Mouse (Mus musculus) urinary bladder, postnatal 10 days (tissue): Measurements from ENCODE around the gene Atp6v0c.
"Not testable (repeated sequence)": the region's sequence is repeated elsewhere in the genome, so short reads cannot be mapped to it uniquely, and the experiment has no call there.

Experiments used
- DNase-seq: peaks from one replicate; pipeline ENCODE4 v3.0.0; 2022; ENCODE audit warnings: low spot score

Gene Atp6v0c

DNA sequence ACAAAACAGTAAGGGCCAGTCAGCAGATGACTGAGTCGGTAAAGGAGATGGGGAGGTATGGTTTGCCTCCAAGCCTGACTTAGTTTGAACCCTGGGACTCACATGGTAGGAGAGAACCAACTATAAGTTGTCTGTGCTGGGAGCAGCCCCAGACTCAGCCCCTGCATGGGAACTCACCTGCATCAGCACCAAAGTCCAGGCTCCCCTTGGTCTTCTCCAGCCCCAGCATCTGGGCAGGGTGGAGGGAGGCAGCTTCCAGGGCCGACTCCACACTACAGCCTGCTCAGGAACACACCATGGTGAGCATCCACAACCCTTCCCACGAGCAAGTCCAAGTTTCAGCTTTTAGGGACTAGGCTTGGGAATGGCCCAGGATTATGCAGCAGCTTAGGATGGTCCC, 13.1 kb downstream of the Atp6v0c start:
- no peak for DNase-seq

DNA sequence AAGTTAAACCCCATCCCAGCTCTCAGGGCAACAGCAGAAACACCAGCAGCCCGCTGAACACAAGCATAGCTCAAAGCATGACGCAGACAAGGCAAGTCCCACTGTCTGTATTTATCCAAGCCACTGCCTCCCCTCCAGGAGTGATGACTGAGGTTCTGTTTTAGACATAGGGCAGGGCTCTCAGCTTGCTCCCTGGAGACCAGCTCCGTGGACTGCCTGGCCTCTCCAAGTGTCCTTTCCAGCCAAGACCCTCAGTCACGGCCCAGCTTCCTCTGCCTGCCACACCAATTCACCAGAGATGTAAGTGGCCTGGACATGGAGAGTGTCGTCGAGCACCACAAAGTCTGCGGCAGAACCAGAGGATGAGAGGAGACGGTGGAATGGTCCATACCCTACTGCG, 13.8 kb downstream of the Atp6v0c start:
- no peak for DNase-seq

DNA sequence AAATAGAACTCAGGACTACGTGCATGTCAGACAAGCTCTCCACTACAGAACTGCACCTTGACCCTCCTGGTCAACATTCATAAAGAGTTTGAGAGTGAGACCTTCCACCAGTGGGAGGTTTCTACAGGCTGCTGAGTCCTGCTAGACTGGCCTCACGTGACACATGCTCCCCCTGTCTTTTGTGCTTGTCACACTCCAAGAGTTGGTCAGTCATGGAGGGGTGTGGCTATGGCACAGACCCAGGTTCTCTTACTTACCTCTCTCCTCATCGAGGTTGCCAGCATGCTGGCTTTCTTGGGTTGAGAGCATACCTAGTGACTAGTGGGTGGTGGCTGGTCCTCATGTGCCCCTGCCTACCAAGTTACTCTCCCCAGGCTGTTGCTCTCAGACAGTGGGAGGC, 15.0 kb downstream of the Atp6v0c start:
- no peak for DNase-seq

DNA sequence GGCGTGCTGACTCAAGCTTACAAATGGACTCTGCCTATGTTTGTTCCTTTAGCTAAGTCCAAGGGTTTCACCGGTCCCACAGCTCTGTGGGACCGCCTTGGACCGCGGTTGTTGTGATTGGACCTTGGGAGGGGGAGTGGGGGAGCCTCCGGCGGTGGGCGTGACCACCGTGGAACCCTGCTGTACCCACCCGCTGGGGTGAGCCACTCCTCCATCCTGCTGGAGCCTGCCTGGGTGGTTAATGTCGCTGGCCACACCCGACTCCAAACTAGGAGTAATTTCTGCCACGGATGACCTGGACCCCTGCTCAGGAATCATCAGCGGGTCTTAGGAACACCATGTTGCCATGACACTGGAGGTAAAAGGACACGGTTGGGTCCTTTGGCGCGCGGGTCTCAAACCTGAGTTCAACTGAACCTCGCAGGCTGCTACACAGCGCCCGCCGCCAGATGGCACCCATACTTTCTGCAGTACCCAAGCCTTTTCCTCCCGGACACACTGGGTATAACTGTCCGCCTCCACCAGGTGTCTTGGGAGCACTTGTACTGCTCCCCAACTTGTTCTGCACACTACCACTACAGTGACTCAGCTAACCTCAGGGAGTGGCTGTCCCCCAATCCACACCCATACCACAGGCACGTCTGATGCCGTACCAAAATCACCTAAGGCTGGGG, 17.5 kb downstream of the Atp6v0c start:
- peak; percentile 51 for DNase-seq

DNA sequence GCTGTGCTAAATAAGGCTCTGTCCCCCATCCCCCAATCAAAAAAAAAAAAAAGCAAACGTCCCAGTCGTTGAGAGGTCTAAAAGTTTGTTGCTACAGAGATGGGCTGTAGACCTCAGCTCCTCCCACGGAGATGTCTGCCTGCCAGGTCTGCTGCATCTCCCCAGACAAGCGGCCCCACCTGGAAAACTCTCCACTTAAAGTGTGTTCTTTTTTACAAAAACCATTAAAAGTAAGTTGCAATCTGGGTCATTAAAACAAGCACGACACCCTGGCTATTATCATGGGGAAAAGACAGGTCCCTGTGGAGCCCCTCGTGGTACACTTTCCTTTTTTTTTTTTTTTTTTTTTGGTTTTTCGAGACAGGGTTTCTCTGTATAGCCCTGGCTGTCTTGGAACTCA, 18.1 kb downstream of the Atp6v0c start:
- no peak for DNase-seq

DNA sequence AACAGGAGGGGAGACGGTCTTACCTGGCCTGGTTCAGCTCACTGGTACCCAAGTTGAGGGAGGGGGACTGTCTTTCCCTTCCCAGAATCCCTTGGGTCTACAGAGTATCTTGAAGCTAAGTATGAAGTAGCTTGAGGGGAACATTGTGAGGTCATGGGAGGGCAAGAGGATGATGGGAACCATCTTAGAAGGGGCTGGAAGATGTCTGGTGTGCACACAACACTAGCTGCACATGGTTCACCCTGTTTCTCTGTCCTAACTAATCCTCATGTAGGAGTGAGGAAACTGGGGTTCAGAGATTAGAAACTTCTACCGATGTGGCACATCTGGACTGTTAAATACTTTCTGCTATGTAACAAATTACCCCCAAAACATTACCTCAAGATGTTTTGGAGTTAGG, 18.7 kb downstream of the Atp6v0c start, which contains the start of gene Pdpk1:
Gene Pdpk1 (minus strand): TSS at position 101 of the 400 bp plus-strand sequence.
- no peak for DNase-seq

DNA sequence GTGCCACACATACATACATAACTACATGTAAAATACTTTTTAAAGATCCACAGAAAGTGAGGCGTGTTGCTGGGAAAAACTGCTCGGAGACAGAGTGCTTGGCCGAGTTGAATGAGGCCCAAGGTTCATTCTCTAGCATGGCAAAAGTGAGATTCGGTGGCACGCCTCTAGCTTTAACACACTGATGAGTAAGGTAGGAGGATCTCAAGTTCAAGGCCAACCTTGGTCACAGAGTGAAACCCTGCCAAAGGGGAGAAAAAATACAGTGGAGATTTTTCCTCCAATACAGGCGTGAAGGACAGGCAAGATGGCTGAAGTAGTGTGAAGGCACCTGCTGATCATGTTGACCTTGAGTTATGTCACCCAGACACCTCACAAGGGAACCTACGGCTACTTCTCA, 20.1 kb downstream of the Atp6v0c start:
- DNase-seq, result no peak

DNA sequence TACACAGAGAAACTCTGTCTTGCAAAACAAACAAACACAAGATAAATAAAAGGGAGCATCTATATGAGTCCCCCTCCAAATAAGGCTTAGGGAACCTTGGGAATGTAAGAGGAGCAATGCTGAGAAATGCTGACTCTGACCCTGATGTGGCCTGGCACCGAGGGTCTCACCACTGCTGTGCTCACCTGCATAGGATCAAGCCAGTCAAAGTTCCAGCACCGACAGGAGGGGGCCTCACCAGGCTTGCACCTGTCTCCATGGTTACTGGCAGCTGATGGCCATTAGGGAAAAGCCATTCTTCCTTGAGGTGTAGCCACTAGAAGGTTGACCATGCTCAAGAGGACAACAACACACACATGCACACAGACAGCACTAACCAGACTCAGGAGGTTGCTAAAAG, 26.6 kb downstream of the Atp6v0c start:
- DNase-seq, result no peak

DNA sequence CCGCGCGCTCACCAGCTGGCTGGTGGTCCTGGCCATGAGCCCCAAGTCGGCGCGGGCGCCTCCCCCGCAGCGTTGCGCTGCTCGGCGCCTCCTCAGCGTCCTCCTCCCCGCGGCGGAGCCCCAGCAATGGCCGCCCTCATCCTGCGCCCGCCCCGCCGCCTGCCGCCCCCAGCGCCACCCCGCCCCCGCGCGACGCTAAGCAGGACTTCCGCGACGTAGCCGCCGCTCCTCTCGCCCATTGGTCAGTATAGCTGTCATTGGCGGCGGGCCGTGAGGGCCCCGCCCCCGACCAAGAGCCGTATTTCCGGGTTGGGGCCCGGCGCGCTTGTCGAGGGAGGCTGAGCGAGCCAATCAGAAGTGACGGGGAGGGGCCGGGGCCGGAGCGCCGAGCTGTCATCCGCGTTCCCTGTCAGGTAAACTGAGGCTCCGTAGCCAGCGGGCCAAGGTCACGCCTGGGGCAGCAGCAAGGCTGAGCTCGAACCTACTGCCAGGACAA, 28.0 kb downstream of the Atp6v0c start:
- peak; percentile 91 for DNase-seq

DNA sequence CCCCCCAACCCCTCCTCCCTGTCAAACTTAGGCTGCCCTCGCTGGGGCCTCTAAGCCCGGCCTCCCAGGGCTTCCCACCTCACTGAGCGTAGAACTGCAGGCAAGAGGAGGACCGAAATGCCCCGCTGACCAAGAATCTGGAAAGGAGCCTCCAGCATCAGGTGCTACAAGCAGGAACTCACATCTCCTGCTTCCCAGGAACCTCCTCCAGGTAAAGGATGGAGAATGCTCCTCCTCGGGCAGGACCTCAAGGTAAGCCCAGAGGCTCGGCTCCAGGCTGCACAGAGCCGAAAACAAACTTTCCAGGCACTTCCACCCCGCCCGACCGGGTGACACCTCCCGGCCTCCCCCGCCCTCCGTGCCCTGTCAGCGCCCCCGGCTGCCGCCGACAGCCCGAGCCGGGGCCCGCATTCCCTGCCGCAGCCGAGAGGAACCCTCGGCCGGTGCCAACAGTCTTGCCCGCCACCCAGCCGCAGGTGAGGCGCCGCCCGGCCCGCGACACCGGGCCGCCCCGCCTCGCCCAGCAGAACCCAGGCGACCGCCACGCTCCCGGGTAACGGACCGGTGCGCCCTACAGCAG, 28.6 kb downstream of the Atp6v0c start:
- DNase-seq, result no peak

DNA sequence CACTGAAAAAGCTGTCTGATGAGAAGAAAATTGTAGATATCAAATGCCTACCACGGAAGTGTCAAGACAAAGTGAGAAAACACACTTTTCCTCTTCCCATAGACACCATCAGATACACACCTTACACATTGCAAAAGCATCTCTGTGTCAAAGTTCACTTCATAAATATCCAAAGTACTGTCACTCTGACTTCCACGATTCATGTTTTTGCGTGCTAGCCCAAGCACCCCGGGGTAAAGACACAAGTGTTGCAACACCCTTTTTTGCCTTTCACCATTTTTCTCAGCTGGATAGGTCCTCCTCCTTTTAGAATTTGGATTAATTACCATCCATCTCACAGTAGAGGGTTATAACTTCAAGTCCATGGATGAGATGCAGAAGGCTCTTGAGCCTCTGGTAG, 29.5 kb downstream of the Atp6v0c start:
- DNase-seq, result no peak

DNA sequence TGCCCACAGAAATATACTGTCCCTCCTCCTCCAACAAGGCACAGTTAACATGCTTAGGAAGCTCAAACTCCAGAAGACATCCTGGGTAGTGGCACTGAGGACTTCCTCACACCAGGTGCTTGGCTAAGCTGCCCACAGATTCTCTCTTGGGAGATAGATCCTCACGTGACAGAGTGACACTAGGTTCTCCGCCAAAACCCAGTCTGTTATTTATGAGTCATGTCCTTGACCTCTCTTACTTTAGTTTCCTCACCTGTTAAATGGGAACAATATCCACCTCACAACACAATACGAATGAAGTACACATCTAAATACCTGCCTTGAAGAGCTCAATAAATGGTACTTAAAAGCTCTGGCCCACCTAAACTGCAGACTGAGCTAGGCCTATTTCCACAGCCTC, 30.2 kb downstream of the Atp6v0c start:
- no peak for DNase-seq

DNA sequence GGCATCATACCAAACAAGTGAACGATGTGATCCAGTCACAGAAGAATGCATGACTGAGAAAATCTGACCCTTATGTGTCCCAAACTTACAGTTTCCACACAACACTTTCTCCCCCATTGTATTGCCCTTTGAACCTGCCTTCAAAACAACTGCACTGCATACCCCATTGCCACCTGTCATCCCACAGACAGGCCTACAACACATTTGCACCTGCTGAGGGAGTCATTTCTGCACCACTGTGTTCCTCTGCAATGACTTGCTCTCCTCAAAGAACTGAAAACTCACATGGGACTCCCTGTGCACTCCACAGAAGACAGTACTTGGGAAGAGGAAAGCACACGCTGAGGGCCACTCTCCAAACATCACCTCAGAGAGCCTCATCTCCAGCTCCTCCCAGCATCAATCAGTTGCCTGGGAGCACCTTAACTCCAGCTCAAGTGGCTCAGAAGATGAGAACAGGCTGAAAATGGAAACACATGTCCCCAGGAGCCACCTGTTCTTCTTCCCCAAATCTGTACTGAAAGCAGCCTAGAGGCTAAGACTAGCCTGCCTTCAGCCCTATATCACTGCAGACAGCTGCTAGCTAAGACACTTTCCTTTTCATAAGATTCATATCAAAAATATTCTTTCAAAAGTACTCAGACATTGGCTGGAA, 32.1 kb downstream of the Atp6v0c start:
- DNase-seq, result no peak

DNA sequence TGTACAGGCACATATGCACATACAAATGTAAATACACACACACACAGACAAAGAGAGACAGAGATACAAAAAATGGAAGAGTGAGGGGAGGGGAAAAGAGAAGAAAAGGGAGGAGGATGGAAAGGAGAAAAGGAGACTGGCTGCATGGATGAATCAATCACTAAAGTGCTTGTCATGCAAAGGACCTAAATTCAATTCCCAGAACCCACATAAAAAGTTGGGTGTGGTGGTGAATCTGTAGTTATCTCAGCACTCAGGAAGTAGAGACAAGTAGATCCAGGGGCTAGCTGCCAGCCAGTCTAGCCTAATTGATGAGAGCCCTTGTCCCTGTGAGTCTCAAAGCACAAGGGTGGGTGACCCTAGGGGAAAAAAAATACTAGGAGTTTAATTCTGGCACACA, 35.4 kb downstream of the Atp6v0c start:
- DNase-seq, result no peak

DNA sequence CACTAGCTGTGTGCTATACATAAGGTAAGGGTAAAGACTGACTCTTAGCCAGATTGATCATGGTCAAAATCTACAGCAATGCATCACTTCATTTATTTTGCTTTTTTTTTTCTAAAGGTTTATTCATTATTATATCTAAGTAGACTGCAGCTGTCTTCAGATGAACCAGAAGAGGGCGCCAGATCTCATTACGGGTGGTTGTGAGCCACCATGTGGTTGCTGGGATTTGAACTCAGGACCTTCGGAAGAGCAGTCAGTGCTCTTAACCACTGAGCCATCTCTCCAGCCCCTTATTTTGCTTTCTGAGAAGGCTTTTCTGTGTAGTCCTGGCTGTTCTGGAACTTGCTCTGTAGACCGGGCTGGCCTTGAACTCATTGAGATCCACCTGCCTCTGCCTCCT, 36.6 kb downstream of the Atp6v0c start:
- not testable (repeated sequence) for DNase-seq

DNA sequence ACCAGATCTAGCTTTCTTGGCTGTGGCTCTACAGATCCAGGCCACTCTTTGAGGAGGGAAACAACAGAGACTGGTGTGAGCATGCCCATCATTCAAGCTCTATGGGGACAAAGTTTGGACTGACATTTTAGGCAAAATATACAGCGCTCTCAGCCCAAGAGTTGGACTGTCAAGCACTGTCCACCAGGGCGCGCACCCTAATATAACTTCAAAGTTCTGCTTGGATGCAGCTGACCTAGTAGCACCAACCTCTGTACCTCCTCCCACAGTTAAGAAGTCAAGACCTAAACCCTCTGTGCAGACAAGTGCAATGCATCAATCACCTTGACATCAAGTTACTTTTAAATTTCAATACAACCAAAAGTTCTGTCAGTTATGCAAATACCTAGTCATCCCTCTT, 37.9 kb downstream of the Atp6v0c start:
- no peak for DNase-seq

DNA sequence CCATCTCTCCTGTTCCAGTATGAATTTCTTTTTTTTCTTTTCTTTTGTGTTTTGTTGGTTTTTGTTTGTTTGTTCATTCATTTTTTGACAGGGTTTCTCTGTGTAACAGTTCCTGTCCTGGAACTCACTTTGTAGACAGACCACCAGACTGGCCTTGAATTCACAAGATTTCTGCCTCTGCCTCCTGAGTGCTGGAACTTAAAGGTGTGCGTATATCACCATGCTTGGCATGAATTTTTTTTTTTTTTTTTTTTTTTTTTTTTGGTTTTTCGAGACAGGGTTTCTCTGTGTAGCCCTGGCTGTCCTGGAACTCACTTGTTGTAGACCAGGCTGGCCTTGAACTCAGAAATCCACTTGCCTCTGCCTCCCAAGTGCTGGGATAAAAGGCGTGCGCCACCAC, 40.3 kb downstream of the Atp6v0c start:
- not testable (repeated sequence) for DNase-seq

DNA sequence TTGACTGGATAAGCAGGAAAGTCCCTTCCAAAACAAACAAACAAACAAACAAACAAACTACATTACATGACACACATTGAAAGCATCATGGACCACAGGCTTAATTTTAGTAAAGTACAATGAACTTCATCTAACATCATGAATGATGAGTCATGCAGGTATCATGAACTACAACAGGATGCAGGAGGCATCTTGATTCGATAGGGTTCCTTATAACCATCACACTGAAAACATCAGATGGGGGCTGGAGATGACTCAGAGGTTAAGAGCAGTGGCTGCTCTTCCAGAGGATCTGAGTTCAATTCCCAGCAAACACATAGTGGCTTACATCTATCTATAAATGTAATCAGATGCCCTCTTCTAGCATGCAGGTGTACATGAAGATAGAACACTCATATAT, 41.9 kb downstream of the Atp6v0c start:
- DNase-seq, result no peak

DNA sequence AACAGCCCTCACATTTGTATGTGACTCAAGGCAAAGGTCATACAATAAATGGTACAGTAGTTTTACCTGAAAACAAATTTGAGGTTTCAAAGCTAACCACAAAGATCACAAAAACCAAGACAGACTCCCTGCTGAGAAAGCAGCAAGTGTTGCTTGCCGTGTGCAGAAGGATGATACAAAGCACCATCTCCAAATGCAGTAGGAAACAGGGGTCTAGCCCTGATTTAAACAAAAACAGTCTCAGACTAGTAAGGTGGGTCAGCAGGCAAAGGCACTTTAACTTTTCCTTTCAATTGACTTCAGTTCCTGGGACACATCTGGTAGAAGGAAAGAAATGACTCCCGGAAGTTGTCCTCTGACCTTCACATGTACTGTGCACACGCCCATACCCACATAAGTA, 42.7 kb downstream of the Atp6v0c start:
- no peak for DNase-seq

DNA sequence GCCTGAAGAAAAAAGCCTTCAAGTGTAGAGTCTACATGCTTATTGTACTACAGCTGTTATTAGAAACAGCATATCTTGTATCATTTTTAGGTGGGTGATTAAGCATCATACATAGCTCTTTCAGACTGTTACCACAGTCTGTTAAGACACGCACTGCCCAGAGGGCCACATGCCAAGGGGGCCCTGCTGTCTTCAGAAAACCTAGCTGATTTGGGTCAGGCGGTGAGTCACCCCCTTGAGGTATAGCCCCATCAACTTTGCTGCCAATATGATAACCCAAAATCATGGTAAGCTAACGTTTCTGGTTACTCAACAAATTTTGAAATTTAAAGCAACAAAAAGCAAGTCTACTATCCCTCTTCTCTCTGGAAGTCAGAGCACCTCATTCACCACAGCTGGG, 50.1 kb downstream of the Atp6v0c start:
- DNase-seq, result no peak
